Mouse (Mus musculus) erythroblast, embryonic 14.5 days (primary cell): Measurements from ENCODE around the gene 1700012P22Rik.

Experiments
- GATA1 ChIP-seq: IDR thresholded peaks from 2 replicates; pipeline ENCODE4 v1.6.1; 2012; ENCODE audit warnings: low read length, inconsistent platforms, mixed read lengths
- TAL1 ChIP-seq: IDR thresholded peaks from 3 replicates; pipeline ENCODE4 v1.6.1; 2012; ENCODE audit warnings: low read length, inconsistent platforms, mixed read lengths

DNA sequence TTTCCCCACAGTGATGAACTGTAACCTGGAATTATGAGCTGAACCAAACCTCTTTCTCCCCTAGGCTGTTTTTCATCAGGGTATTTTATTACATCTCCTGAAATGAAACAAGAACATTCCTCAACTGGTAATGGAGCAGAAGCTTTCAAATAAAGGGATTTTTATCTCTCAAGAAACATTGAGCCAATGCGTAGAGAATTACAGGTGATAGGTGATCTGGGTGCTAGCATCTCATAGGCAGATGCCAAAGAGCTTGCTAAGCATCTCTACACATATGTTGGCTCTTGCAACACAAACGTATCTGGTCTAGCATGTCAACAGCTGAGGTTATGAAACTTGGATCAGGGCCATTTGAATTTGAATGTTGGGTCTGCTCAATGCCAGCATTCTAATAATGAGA is 26.6 kb upstream of the 1700012P22Rik start:
- TF ChIP-seq GATA1: no peak
- TF ChIP-seq TAL1: no peak
